33 mouse cellular contexts compared by ENCODE assay signal in the genomic region with DNA sequence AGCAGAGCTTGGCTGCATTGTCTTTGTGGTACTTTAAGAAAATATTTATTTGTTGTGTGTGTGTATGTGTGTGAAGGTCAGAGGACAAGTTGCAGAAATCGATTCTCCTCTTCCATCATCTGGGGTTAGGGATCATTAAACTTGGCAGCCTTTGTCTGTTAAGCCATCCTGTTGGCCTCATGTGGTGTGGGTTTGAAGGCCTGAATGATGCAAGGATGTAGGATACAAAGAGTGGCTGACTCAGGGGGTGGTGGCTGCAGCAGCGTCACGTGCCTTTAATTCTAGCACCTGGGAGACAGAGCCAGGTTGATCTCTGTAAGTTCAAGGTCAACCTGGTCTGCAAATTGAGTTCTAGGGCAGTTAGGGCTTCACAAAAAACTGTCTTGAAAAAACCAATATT. TPM values are rescaled to one million over a fixed set of nuclear protein-coding genes. Genes with fewer than 3 reads are reported as not detected.
DNase-seq lines count a peak whose midpoint lies in the region; ATAC-seq and TF ChIP-seq lines count a peak whose summit lies in the region.
"Had no signal": no experiment of that assay in that cellular context is flagged by ENCODE, and none has a peak within 500 bp of the region (broad histone marks: within the 10 kb centered on the region; RNA-seq: fewer than 3 reads in every experiment).

No protein-coding gene starts in this region.

- no peak for TF ChIP-seq CTCF in liver, adult 2 months (IDR thresholded peaks at IDR 0.05; ENCODE audit: low read depth, low read length)

- H3K4me2 ChIP-seq in liver, embryonic 12.5 days, result no peak overlapping the region
- H3K4me2 ChIP-seq: embryonic facial prominence, embryonic 12.5 days; embryonic facial prominence, embryonic 15.5 days; heart, embryonic 13.5 days; hindbrain, embryonic 12.5 days; hindbrain, embryonic 15.5 days had no signal

- H3K27ac ChIP-seq in liver, adult 2 months (replicated peaks; ENCODE audit: insufficient read depth, low read depth, low read length), result peak overlapping the region; percentile 51
- no peak overlapping the region for H3K27ac ChIP-seq in liver, embryonic 12.5 days
- H3K27ac ChIP-seq: embryonic facial prominence, embryonic 12.5 days; embryonic facial prominence, embryonic 15.5 days; gastrocnemius, adult 2 months; heart, adult 2 months; heart, embryonic 10.5 days; heart, embryonic 13.5 days; hindbrain, embryonic 12.5 days; hindbrain, embryonic 15.5 days had no signal

- H3K27me3 ChIP-seq in liver, adult 2 months (ENCODE audit: control insufficient read depth, insufficient read depth, low read length), result no peaks in the 10 kb centered on the region
- no peaks in the 10 kb centered on the region for H3K27me3 ChIP-seq in liver, embryonic 12.5 days (replicated peaks)
- H3K27me3 ChIP-seq: embryonic facial prominence, embryonic 12.5 days; embryonic facial prominence, embryonic 15.5 days; heart, embryonic 13.5 days; hindbrain, embryonic 12.5 days; hindbrain, embryonic 15.5 days had no signal

- TF ChIP-seq POLR2A in liver, adult 2 months (IDR thresholded peaks at IDR 0.05; ENCODE audit: extremely low read depth, insufficient read depth, low read length), result no peak

- peaks cover 11% of the 10 kb centered on the region for H3K4me1 ChIP-seq in liver, adult 2 months (ENCODE audit: control insufficient read depth, insufficient read depth, low read length)
- H3K4me1 ChIP-seq in liver, embryonic 12.5 days, result no peaks in the 10 kb centered on the region
- H3K4me1 ChIP-seq: embryonic facial prominence, embryonic 12.5 days; embryonic facial prominence, embryonic 15.5 days; heart, embryonic 10.5 days; hindbrain, embryonic 12.5 days; hindbrain, embryonic 15.5 days had no signal

- H3K9ac ChIP-seq in liver, adult 2 months (ENCODE audit: low read depth, low read length), result no peak overlapping the region
- H3K9ac ChIP-seq in liver, embryonic 12.5 days, result no peak overlapping the region
- H3K9ac ChIP-seq: embryonic facial prominence, embryonic 12.5 days; embryonic facial prominence, embryonic 15.5 days; forebrain, postnatal 0 days; heart, embryonic 13.5 days; hindbrain, embryonic 12.5 days; hindbrain, embryonic 15.5 days had no signal

- peak; percentile 29 for DNase-seq in adrenal gland, adult 2 months
- DNase-seq in adrenal gland, adult 18-20 months (ENCODE audit: low spot score in 2 of 2), result no peak
- DNase-seq in liver, adult 2 months (ENCODE audit: extremely low read depth, low read depth, low spot score), result peak; percentile 99
- peak; percentile 67 for DNase-seq in R1 (ENCODE audit: low read depth, low spot score)
- no peak for DNase-seq in layer of hippocampus, adult 11-12 months (ENCODE audit: low spot score)
- DNase-seq: adrenal gland, postnatal 14 days; cerebellum, adult 11 months; cerebellum, adult 2 months; cerebellum, adult 9-11 months; cerebellum, postnatal 25 days; forebrain, postnatal 0 days; gastrocnemius, adult 2 months; gastrocnemius, postnatal 14 days; heart, adult 2 months; heart, postnatal 14 days had no signal

- H3K9me3 ChIP-seq in liver, embryonic 12.5 days (replicated peaks), result no peaks in the 10 kb centered on the region
- H3K9me3 ChIP-seq: heart, embryonic 10.5 days; hindbrain, embryonic 12.5 days; hindbrain, embryonic 15.5 days had no signal

- WGBS in liver, adult 2 months, result 18% methylated on average over 3 of the region's 3 CpGs
- 65% methylated on average over 3 of the region's 3 CpGs for WGBS in liver, embryonic 12.5 days (ENCODE audit: insufficient replicate concordance)

- no peak for ATAC-seq in liver, embryonic 12.5 days
- ATAC-seq: forebrain, embryonic 14.5 days; forebrain, postnatal 0 days; intestine, postnatal 0 days had no signal

- no peak overlapping the region for H3K4me3 ChIP-seq in liver, adult 2 months (ENCODE audit: insufficient read depth, low read depth, low read length)
- H3K4me3 ChIP-seq in liver, embryonic 12.5 days, result no peak overlapping the region
- H3K4me3 ChIP-seq: embryonic facial prominence, embryonic 12.5 days; embryonic facial prominence, embryonic 15.5 days; gastrocnemius, adult 2 months; heart, adult 2 months; heart, embryonic 10.5 days; heart, embryonic 13.5 days; hindbrain, embryonic 12.5 days; hindbrain, embryonic 15.5 days had no signal

- H3K36me3 ChIP-seq in liver, adult 2 months (ENCODE audit: control insufficient read depth, insufficient read depth, low read length), result no peaks in the 10 kb centered on the region
- H3K36me3 ChIP-seq in liver, embryonic 12.5 days, result no peaks in the 10 kb centered on the region
- H3K36me3 ChIP-seq: embryonic facial prominence, embryonic 12.5 days; embryonic facial prominence, embryonic 15.5 days; heart, embryonic 13.5 days; hindbrain, embryonic 12.5 days; hindbrain, embryonic 15.5 days had no signal

- H3K79me2 ChIP-seq in liver, adult 2 months (ENCODE audit: control insufficient read depth, insufficient read depth, low read length), result no peaks in the 10 kb centered on the region

RNA-seq across cellular contexts. Expression of gene Gm11077, which starts 16.5 kb away (rescaled TPM):
- total RNA-seq in adrenal gland, adult 2 months (2021), result not detected
- not detected in 2 replicates for polyA plus RNA-seq in adrenal gland, adult 2 months (2012; rRNA removed)
- total RNA-seq in adrenal gland, adult 18-20 months (2021), result not detected
- not detected in 2 replicates for total RNA-seq in liver, adult 2 months (2014; rRNA removed)
- not detected in 2 replicates for polyA plus RNA-seq in liver, adult 2 months (2012; rRNA removed)
- not detected in 2 replicates for polyA plus RNA-seq in liver, embryonic 12.5 days (2016; fragmentation: Nextera tagmentation; extraction: Ambion mirVana)
- total RNA-seq: adrenal gland, postnatal 14 days; adrenal gland, postnatal 4 days; common myeloid progenitor, adult 5-6 weeks; forebrain, postnatal 0 days; gastrocnemius, adult 2 months; gastrocnemius, postnatal 14 days; heart, adult 2 months; heart, postnatal 14 days; hematopoietic stem cell, adult 5-6 weeks; MEL had no signal
- polyA plus RNA-seq: cerebellum, adult 2 months; embryonic facial prominence, embryonic 12.5 days; embryonic facial prominence, embryonic 15.5 days; forebrain, embryonic 11.5 days; forebrain, embryonic 14.5 days; forebrain, postnatal 0 days; frontal cortex, adult 2 months; gonadal fat pad, adult 2 months; heart, adult 2 months; heart, embryonic 10.5 days; heart, embryonic 13.5 days; heart, embryonic 16.5 days; hindbrain, embryonic 12.5 days; hindbrain, embryonic 15.5 days; intestine, embryonic 14.5 days; intestine, postnatal 0 days had no signal

Comparison
In these comparisons a context has a peak if more than half of its experiments do, and no peak if none do; other contexts are left out.
1. DNase-seq: peak in adrenal gland, adult 2 months (single experiment), liver, adult 2 months (single experiment) and R1 (single experiment); none in adrenal gland, adult 18-20 months (0 of 2) and layer of hippocampus, adult 11-12 months (single experiment).